Mouse (Mus musculus) CH12.LX (cell line): ENCODE measurements around the gene Mphosph6. TPM values are rescaled to one million over a fixed set of nuclear protein-coding genes. Genes with fewer than 3 reads are reported as not detected.

Source experiments
- DNase-seq: peaks from one replicate; pipeline ENCODE4 v3.0.0-alpha.2; 2013; ENCODE audit errors: extremely low read depth
- H3K27ac ChIP-seq: 2 replicates; pipeline ENCODE4 v1.5.1; 2012; ENCODE audit warnings: low read depth, mild to moderate bottlenecking, control low read depth, moderate library complexity; ENCODE audit not compliant: insufficient read depth
- H3K27me3 ChIP-seq: replicated peaks from 2 replicates; pipeline ENCODE3; 2012; ENCODE audit warnings: inconsistent platforms
- H3K36me3 ChIP-seq, 2 experiments: replicated peaks in 1 of 2; 2 replicates each; pipeline versions ENCODE3 to v1.6.1; 2012; ENCODE audit warnings: inconsistent platforms in 1 of 2, low read length in 1 of 2, mild to moderate bottlenecking in 1 of 2, mixed read lengths in 1 of 2, moderate library complexity in 1 of 2; ENCODE audit not compliant: control insufficient read depth in 1 of 2, insufficient read depth in 1 of 2
- H3K4me1 ChIP-seq, 2 experiments: 2 replicates each; pipeline ENCODE4 v1.6.1; 2012; ENCODE audit warnings: inconsistent platforms in 1 of 2, moderate library complexity in 1 of 2; ENCODE audit not compliant: insufficient read depth in 2 of 2, control insufficient read depth in 1 of 2
- H3K4me2 ChIP-seq: 2 replicates; pipeline ENCODE4 v1.6.1; 2012; ENCODE audit warnings: low read depth, mild to moderate bottlenecking, control low read depth; ENCODE audit not compliant: poor library complexity, insufficient read depth, severe bottlenecking
- H3K4me3 ChIP-seq, 3 experiments: fragments of 150-350 bp in 1 of 3; sonication (generic) in 1 of 3; replicated peaks in 1 of 3; 2 replicates each; pipeline versions ENCODE3 to v1.5.1; 2011 to 2012; ENCODE audit warnings: low read depth in 2 of 3, low read length in 2 of 3, mild to moderate bottlenecking in 2 of 3, moderate library complexity in 2 of 3, control low read depth in 1 of 3, improper control_type of control experiment in 1 of 3, inconsistent platforms in 1 of 3, mixed read lengths in 1 of 3; ENCODE audit not compliant: poor library complexity in 1 of 3
- H3K79me2 ChIP-seq: replicated peaks from 2 replicates; pipeline ENCODE4 v1.6.1; 2012; ENCODE audit warnings: mild to moderate bottlenecking, moderate library complexity; ENCODE audit not compliant: control insufficient read depth, poor library complexity, insufficient read depth, severe bottlenecking; ENCODE audit errors: extremely low read depth
- H3K9ac ChIP-seq: 2 replicates; pipeline ENCODE4 v1.6.1; 2012; ENCODE audit warnings: low read depth, mild to moderate bottlenecking, control low read depth, moderate library complexity; ENCODE audit not compliant: insufficient read depth
- H3K9me3 ChIP-seq: replicated peaks from 2 replicates; pipeline ENCODE3; 2012; ENCODE audit warnings: low read length, inconsistent platforms, mixed read lengths
- CHD2 ChIP-seq: IDR thresholded peaks from 2 replicates; pipeline ENCODE4 v1.6.1; 2011; ENCODE audit warnings: low read length, improper control_type of control experiment
- CTCF ChIP-seq, 2 experiments: IDR thresholded peaks in 1 of 2; conservative IDR thresholded peaks in 1 of 2; 2 replicates each; pipeline ENCODE4 v1.5.1; 2011 to 2012; ENCODE audit warnings: low read depth in 2 of 2, low read length in 2 of 2, improper control_type of control experiment in 1 of 2, inconsistent platforms in 1 of 2, mild to moderate bottlenecking in 1 of 2, moderate library complexity in 1 of 2
- E2F4 ChIP-seq: IDR thresholded peaks from 2 replicates; pipeline ENCODE4 v1.6.1; 2011; ENCODE audit warnings: low read depth, low read length, improper control_type of control experiment; ENCODE audit not compliant: insufficient replicate concordance
- ETS1 ChIP-seq: conservative IDR thresholded peaks from 2 replicates; pipeline ENCODE4 v1.6.1; 2012; ENCODE audit warnings: low read depth, mild to moderate bottlenecking, inconsistent platforms, low read length, improper control_type of control experiment, moderate library complexity
- GABPA ChIP-seq: IDR thresholded peaks from 2 replicates; pipeline ENCODE4 v1.6.1; 2012; ENCODE audit warnings: low read depth, low read length, improper control_type of control experiment, inconsistent platforms; ENCODE audit not compliant: insufficient replicate concordance
- IRF4 ChIP-seq: IDR thresholded peaks from 2 replicates; pipeline ENCODE4 v1.6.1; 2014; ENCODE audit warnings: low read depth, mild to moderate bottlenecking, inconsistent platforms, low read length, improper control_type of control experiment
- JUN ChIP-seq: IDR thresholded peaks from 2 replicates; pipeline ENCODE4 v1.6.1; 2011; ENCODE audit warnings: low read depth, mild to moderate bottlenecking, low read length, improper control_type of control experiment, moderate library complexity; ENCODE audit not compliant: insufficient read depth
- JUND ChIP-seq: conservative IDR thresholded peaks from 2 replicates; pipeline ENCODE4 v1.6.1; 2011; ENCODE audit warnings: low read depth, low read length, improper control_type of control experiment
- MAX ChIP-seq: IDR thresholded peaks from 2 replicates; pipeline ENCODE4 v1.6.1; 2011; ENCODE audit warnings: low read length, improper control_type of control experiment
- MAZ ChIP-seq: IDR thresholded peaks from 2 replicates; pipeline ENCODE4 v1.6.1; 2012; ENCODE audit warnings: low read depth, mild to moderate bottlenecking, inconsistent platforms, low read length, improper control_type of control experiment, moderate library complexity
- MEF2A ChIP-seq: IDR thresholded peaks from 2 replicates; pipeline ENCODE4 v1.6.1; 2014; ENCODE audit warnings: low read depth, mild to moderate bottlenecking, inconsistent platforms, low read length, improper control_type of control experiment, borderline replicate concordance
- MXI1 ChIP-seq: IDR thresholded peaks from 2 replicates; pipeline ENCODE4 v1.6.1; 2011; ENCODE audit warnings: mild to moderate bottlenecking, low read depth, low read length, improper control_type of control experiment
- NELFE ChIP-seq: IDR thresholded peaks from 2 replicates; pipeline ENCODE4 v1.6.1; 2011; ENCODE audit warnings: low read depth, low read length, improper control_type of control experiment
- NRF1 ChIP-seq: IDR thresholded peaks from 2 replicates; pipeline ENCODE4 v1.6.1; 2014; ENCODE audit warnings: low read depth, mild to moderate bottlenecking, inconsistent platforms, low read length, improper control_type of control experiment, moderate library complexity
- PAX5 ChIP-seq: IDR thresholded peaks from 2 replicates; pipeline ENCODE4 v1.6.1; 2012; ENCODE audit warnings: low read length, inconsistent platforms, mixed read lengths
- POLR2A ChIP-seq: IDR thresholded peaks from 2 replicates; pipeline ENCODE4 v1.6.1; 2011; ENCODE audit warnings: low read depth, mild to moderate bottlenecking, improper control_type of control experiment, low read length
- RAD21 ChIP-seq: IDR thresholded peaks from 2 replicates; pipeline ENCODE4 v1.6.1; 2011; ENCODE audit warnings: low read depth, mild to moderate bottlenecking, low read length, improper control_type of control experiment, moderate library complexity
- RCOR1 ChIP-seq: conservative IDR thresholded peaks from 2 replicates; pipeline ENCODE4 v1.6.1; 2012; ENCODE audit warnings: low read depth, mild to moderate bottlenecking, inconsistent platforms, low read length, improper control_type of control experiment
- SIN3A ChIP-seq: IDR thresholded peaks from 2 replicates; pipeline ENCODE4 v1.6.1; 2012; ENCODE audit warnings: low read length, improper control_type of control experiment, inconsistent platforms
- SMC3 ChIP-seq: IDR thresholded peaks from 2 replicates; pipeline ENCODE4 v1.6.1; 2011; ENCODE audit warnings: low read depth, low read length, improper control_type of control experiment
- TBP ChIP-seq: conservative IDR thresholded peaks from 2 replicates; pipeline ENCODE4 v1.6.1; 2011; ENCODE audit warnings: low read depth, low read length, improper control_type of control experiment
- UBTF ChIP-seq: IDR thresholded peaks from 2 replicates; pipeline ENCODE4 v1.6.1; 2012; ENCODE audit warnings: low read depth, mild to moderate bottlenecking, inconsistent platforms, low read length, improper control_type of control experiment, moderate library complexity
- USF2 ChIP-seq: conservative IDR thresholded peaks from 2 replicates; pipeline ENCODE4 v1.6.1; 2011; ENCODE audit warnings: low read depth, low read length, improper control_type of control experiment
- ZC3H11A ChIP-seq: IDR thresholded peaks from 2 replicates; pipeline ENCODE4 v1.6.1; 2012; ENCODE audit warnings: low read depth, mild to moderate bottlenecking, inconsistent platforms, low read length, improper control_type of control experiment
- ZKSCAN1 ChIP-seq: IDR thresholded peaks from 2 replicates; pipeline ENCODE4 v1.6.1; 2012; ENCODE audit warnings: low read depth, inconsistent platforms, low read length, improper control_type of control experiment, borderline replicate concordance
- dilution Hi-C: fragments of 300-500 bp; cut with MboI; formaldehyde crosslinking; loops from 2 replicates; pipeline ENCODE4 v1.14.3; 2020; ENCODE audit warnings: low sequenced_read_pairs; ENCODE audit not compliant: extremely low pct_unique_long_range_greater_than_20kb, extremely low pct_ligation_motif_present
- in situ Hi-C: fragments of 300-500 bp; cut with MboI; formaldehyde crosslinking; loops from 3 replicates; pipeline ENCODE4 v1.14.3; 2019; ENCODE audit warnings: low sequenced_read_pairs, low pct_ligation_motif_present, low pct_unique_long_range_greater_than_20kb, mixed read lengths
- polyA plus RNA-seq: library from polyadenylated mRNA; unstranded; fragments of >175 nt; gene quantifications from 2 replicates; pipeline ENCODE4 v1.2.1, GENCODE M21; 2012; ENCODE audit warnings: low read depth; ENCODE audit not compliant: insufficient read length
- total RNA-seq, 2 experiments: library from RNA; depleted of rRNA; stranded (reverse); fragments of 300-350 nt in 1 of 2; fragments of >200 nt in 1 of 2; gene quantifications; 2 replicates each; pipeline ENCODE4 v1.2.3; 2012 to 2014

Mphosph6 gene
- total and polyA plus RNA-seq, 3 experiments: 89.6 to 241 (median 225) TPM

DNA sequence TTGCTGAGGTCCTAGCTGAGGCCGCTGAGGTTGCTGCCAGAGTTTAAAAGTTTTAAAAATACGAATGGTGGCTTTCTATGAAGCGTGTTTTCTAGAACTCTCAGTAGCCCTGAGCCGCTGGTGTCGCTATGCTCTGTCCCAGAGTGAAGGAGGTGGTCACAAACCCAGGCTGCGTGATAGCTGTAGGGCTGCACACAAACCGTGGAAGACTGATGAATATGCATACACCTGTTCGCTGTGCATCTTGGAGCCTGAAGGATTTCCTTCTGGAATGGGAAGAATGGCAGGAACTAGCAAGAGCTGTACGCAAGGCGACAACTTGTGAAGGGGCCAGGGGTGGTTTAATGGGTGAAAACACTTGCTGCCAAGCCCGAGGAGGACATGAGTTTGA lies 551 bp upstream of the Mphosph6 start:
- H3K27me3 ChIP-seq: no peaks in the 10 kb centered on the region
- peaks cover 3 to 22% of the 10 kb centered on the region in 2 experiments; a peak in 2 of 4 replicates for H3K4me1 ChIP-seq
- peak overlapping the region; percentile 58 to 88 (median 65) for H3K4me3 ChIP-seq
- no peaks in the 10 kb centered on the region for H3K9me3 ChIP-seq
- H3K9ac ChIP-seq: peak overlapping the region; percentile 46
- H3K27ac ChIP-seq: peak overlapping the region; percentile 21; the same call in 1 of the 2 replicates
- in situ Hi-C loops (no loop called here), dilution Hi-C loops (no loop called here)
- peak overlapping the region; percentile 93 for H3K4me2 ChIP-seq
- H3K79me2 ChIP-seq: peaks cover 37% of the 10 kb centered on the region
- TF ChIP-seq RCOR1 (no peak), MAX (0 out of 2 replicates have a peak, but pooled peaks have one; percentile 2), USF2 (no peak), MAZ (0 out of 2 replicates have a peak, but pooled peaks have one; percentile 44), JUND (no peak), PAX5 (no peak), NELFE (no peak), TBP (no peak), SIN3A (no peak), E2F4 (no peak), ZKSCAN1 (no peak), ZC3H11A (no peak), MXI1 (0 out of 2 replicates have a peak, but pooled peaks have one; percentile 31), JUN (no peak), ETS1 (no peak), SMC3 (no peak), POLR2A (no peak), RAD21 (no peak)
- H3K36me3 ChIP-seq: peaks cover 3 to 16% of the 10 kb centered on the region in 2 experiments
- DNase-seq: no peak

DNA sequence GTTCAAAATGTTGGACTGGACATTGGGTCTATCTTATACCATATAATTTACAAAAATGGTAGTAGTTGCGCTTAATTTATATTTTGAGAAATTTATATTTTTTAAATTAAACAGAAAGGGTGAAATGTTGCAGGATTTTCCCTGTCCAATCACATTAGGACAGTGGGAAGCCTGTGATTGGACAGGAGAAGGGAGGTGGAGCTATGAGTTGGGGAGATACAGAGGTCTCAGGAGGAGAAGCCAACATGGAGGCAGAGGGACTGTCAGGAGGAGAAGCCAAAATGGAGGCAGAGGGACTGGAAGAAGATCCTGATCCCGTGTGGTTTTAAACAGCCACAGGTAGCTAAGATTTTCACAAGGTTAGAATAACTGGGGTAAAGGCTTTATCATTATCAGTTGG lies 3.7 kb downstream of the Mphosph6 start:
- dilution Hi-C loops (no loop called here), in situ Hi-C loops (no loop called here)
- H3K36me3 ChIP-seq: peaks cover 36 to 58% of the 10 kb centered on the region in 2 experiments

More for the DNA sequence above, 3.7 kb downstream of the Mphosph6 start:
- Histone ChIP-seq H3K9ac (no peak overlapping the region), H3K4me3 (peak overlapping the region in 1 of 3 experiments; percentile 88)
- no peak for DNase-seq
- no peak for TF ChIP-seq JUND
- no peak for TF ChIP-seq NRF1
- no peak for TF ChIP-seq PAX5
- TF ChIP-seq MXI1: no peak
- no peak for TF ChIP-seq E2F4
- TF ChIP-seq TBP: no peak
- TF ChIP-seq SMC3: no peak
- no peak for TF ChIP-seq CTCF (conservative IDR thresholded peaks at IDR 0.05 in 1 of 2, IDR thresholded peaks at IDR 0.05 in 1 of 2; ENCODE audit: low read depth in 2 of 2, low read length in 2 of 2)
- no peak for TF ChIP-seq CHD2
- TF ChIP-seq IRF4: no peak
- TF ChIP-seq MAZ: no peak
- no peak for TF ChIP-seq GABPA
- no peak for TF ChIP-seq MEF2A
- TF ChIP-seq UBTF: no peak
- TF ChIP-seq RCOR1: no peak
- TF ChIP-seq, all 38 proteins: peak for 0
- Histone ChIP-seq H3K4me2 (no peak overlapping the region), H3K9me3 (no peaks in the 10 kb centered on the region), H3K79me2 (peaks cover 62% of the 10 kb centered on the region), H3K27me3 (no peaks in the 10 kb centered on the region), H3K27ac (no peak overlapping the region), H3K4me1 (peaks cover 3 to 28% of the 10 kb centered on the region in 2 experiments; a peak in 2 of 4 replicates)
